In the genomic region with DNA sequence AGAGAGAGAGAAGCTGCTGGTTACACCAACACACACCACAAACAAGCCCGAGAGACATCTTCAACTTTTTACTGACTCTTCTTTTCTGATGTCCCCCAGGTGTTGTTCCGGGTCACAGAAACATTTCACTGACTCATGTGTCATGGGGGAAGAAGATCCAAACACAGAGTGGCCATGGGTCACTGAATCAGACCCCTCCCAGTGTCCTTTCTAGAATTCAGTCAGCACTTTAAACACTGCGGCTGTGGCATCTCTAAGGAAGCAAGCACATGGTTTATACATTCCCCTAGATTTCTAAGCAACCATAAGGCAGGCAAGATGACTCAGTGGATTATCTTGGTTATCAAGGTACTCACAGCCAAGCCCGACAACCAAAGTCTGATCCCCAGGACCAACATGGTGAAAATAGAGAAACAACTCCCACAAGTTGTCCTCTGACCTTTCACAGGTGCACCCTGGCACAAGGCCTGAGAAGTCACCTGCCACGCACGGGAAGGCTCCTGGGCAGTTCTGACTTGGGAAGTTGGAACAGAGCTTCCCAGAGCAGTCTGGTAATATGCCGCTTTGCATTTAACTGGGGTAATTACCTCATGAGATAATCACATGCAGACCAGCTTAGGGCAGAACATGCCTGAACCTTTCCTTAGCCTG, we compare ENCODE assay signal across 26 mouse cellular contexts. TPM values are rescaled to one million over a fixed set of nuclear protein-coding genes. Genes with fewer than 3 reads are reported as not detected.
DNase-seq lines count a peak whose midpoint lies in the region; ATAC-seq and TF ChIP-seq lines count a peak whose summit lies in the region.
"Had no signal": no experiment of that assay in that cellular context is flagged by ENCODE, and none has a peak within 500 bp of the region (broad histone marks: within the 10 kb centered on the region; RNA-seq: fewer than 3 reads in every experiment).

No protein-coding gene starts in this region.

- H3K9ac ChIP-seq in ES-Bruce4 (ENCODE audit: low read depth, poor library complexity, severe bottlenecking): no peak overlapping the region
- H3K9ac ChIP-seq in kidney, embryonic 16.5 days (replicated peaks; ENCODE audit: low read length): no peak overlapping the region
- no peak overlapping the region for H3K9ac ChIP-seq in hindbrain, embryonic 12.5 days
- H3K9ac ChIP-seq: embryonic facial prominence, embryonic 13.5 days; forebrain, embryonic 12.5 days; liver, embryonic 13.5 days; midbrain, embryonic 12.5 days had no signal

- H3K9me3 ChIP-seq in ES-Bruce4 (replicated peaks; ENCODE audit: control insufficient read depth, insufficient read depth, low read length, poor library complexity, severe bottlenecking): no peaks in the 10 kb centered on the region
- H3K9me3 ChIP-seq in kidney, embryonic 16.5 days (ENCODE audit: low read length): no peaks in the 10 kb centered on the region
- H3K9me3 ChIP-seq in hindbrain, embryonic 12.5 days (replicated peaks): no peaks in the 10 kb centered on the region
- H3K9me3 ChIP-seq: embryonic facial prominence, embryonic 13.5 days; forebrain, embryonic 12.5 days; liver, embryonic 13.5 days; midbrain, embryonic 12.5 days had no signal

- peak; percentile 71 for DNase-seq in kidney, adult 18-20 months
- DNase-seq in kidney, postnatal 4 days: peak; percentile 42 to 49
- DNase-seq in frontal cortex, adult 2 months (ENCODE audit: extremely low spot score in 1 of 2, low spot score in 1 of 2): no peak
- no peak for DNase-seq in gastrocnemius, postnatal 10 days
- DNase-seq in right cerebral cortex, postnatal 4 days: no peak
- DNase-seq: adrenal gland, postnatal 10 days; B cell, adult 2 months; cerebellum, adult 8-10 months; cerebellum, postnatal 36 days; embryo, embryonic 11 days; gastrocnemius, adult 2 months; heart, adult 11 months; liver, embryonic 13.5 days; lung, adult 2 months; lung, postnatal 14 days; thymus, postnatal 36 days had no signal

- no peak overlapping the region for H3K4me2 ChIP-seq in kidney, embryonic 16.5 days (replicated peaks; ENCODE audit: low read depth, low read length)
- no peak overlapping the region for H3K4me2 ChIP-seq in hindbrain, embryonic 12.5 days (replicated peaks)
- H3K4me2 ChIP-seq: embryonic facial prominence, embryonic 13.5 days; forebrain, embryonic 12.5 days; heart, embryonic 11.5 days; liver, embryonic 13.5 days; midbrain, embryonic 12.5 days had no signal

- H3K36me3 ChIP-seq in ES-Bruce4 (ENCODE audit: control insufficient read depth, insufficient read depth, low read length, poor library complexity, severe bottlenecking): peaks cover 28% of the 10 kb centered on the region
- no peaks in the 10 kb centered on the region for H3K36me3 ChIP-seq in kidney, embryonic 16.5 days (ENCODE audit: insufficient read depth, low read length)
- no peaks in the 10 kb centered on the region for H3K36me3 ChIP-seq in hindbrain, embryonic 12.5 days
- H3K36me3 ChIP-seq: embryonic facial prominence, embryonic 13.5 days; forebrain, embryonic 12.5 days; liver, embryonic 13.5 days; midbrain, embryonic 12.5 days had no signal

- TF ChIP-seq EP300 in ES-Bruce4 (IDR thresholded peaks at IDR 0.05; ENCODE audit: insufficient read depth, low read depth, low read length): no peak

- peaks cover 12% of the 10 kb centered on the region for H3K4me1 ChIP-seq in ES-Bruce4 (ENCODE audit: control insufficient read depth, insufficient read depth, low read length)
- H3K4me1 ChIP-seq in kidney, embryonic 16.5 days (ENCODE audit: insufficient read depth, low read length): peaks cover 47% of the 10 kb centered on the region
- H3K4me1 ChIP-seq in hindbrain, embryonic 12.5 days: no peaks in the 10 kb centered on the region; the same call in 1 of the 2 replicates
- H3K4me1 ChIP-seq: embryonic facial prominence, embryonic 13.5 days; midbrain, embryonic 12.5 days had no signal

- no peaks in the 10 kb centered on the region for H3K27me3 ChIP-seq in ES-Bruce4 (ENCODE audit: control insufficient read depth, insufficient read depth, low read length, poor library complexity, severe bottlenecking)
- H3K27me3 ChIP-seq in kidney, embryonic 16.5 days (ENCODE audit: insufficient read depth, low read length): no peaks in the 10 kb centered on the region
- no peaks in the 10 kb centered on the region for H3K27me3 ChIP-seq in hindbrain, embryonic 12.5 days
- H3K27me3 ChIP-seq: embryonic facial prominence, embryonic 13.5 days; forebrain, embryonic 12.5 days; liver, embryonic 13.5 days; midbrain, embryonic 12.5 days had no signal

- WGBS in kidney, embryonic 16.5 days: 36% methylated on average over 7 of the region's 7 CpGs
- WGBS in hindbrain, embryonic 12.5 days: 80% methylated on average over 7 of the region's 7 CpGs

- no peak overlapping the region for H3K4me3 ChIP-seq in ES-Bruce4 (ENCODE audit: low read depth, low read length)
- no peak overlapping the region for H3K4me3 ChIP-seq in kidney, embryonic 16.5 days (ENCODE audit: low read length)
- no peak overlapping the region for H3K4me3 ChIP-seq in hindbrain, embryonic 12.5 days
- H3K4me3 ChIP-seq: embryonic facial prominence, embryonic 13.5 days; erythroblast, embryonic 14.5 days; forebrain, embryonic 12.5 days; gastrocnemius, adult 2 months; liver, embryonic 13.5 days; midbrain, embryonic 12.5 days had no signal

- peak; percentile 39; the same call in 1 of the 2 replicates for ATAC-seq in kidney, embryonic 16.5 days (ENCODE audit: low FRiP score, low TSS enrichment)
- ATAC-seq in hindbrain, embryonic 12.5 days (ENCODE audit: low FRiP score): no peak
- ATAC-seq: hindbrain, postnatal 0 days had no signal

- TF ChIP-seq CTCF in ES-Bruce4 (IDR thresholded peaks at IDR 0.05; ENCODE audit: low read depth, low read length): no peak

- no peak for TF ChIP-seq POLR2A in ES-Bruce4 (IDR thresholded peaks at IDR 0.05; ENCODE audit: insufficient read depth, low read length)

- H3K27ac ChIP-seq in ES-Bruce4 (ENCODE audit: insufficient read depth, low read length): peak overlapping the region; percentile 36
- peak overlapping the region; percentile 37 for H3K27ac ChIP-seq in kidney, embryonic 16.5 days (ENCODE audit: low read length)
- H3K27ac ChIP-seq in hindbrain, embryonic 12.5 days: no peak overlapping the region
- H3K27ac ChIP-seq: embryonic facial prominence, embryonic 13.5 days; forebrain, embryonic 12.5 days; gastrocnemius, adult 2 months; hindbrain, postnatal 0 days; liver, embryonic 13.5 days; midbrain, embryonic 12.5 days had no signal

RNA-seq across cellular contexts. Expression of gene Oxa1l, which starts 25.5 kb away (rescaled TPM):
- 86.1 and 96.4 TPM in 2 replicates for polyA plus RNA-seq in ES-Bruce4 (2011; ENCODE audit: insufficient read depth, insufficient read length, low read depth, missing spikeins)
- polyA plus RNA-seq in kidney, embryonic 16.5 days (2015; fragmentation: Nextera tagmentation; extraction: Ambion mirVana): 60.2 and 63.7 TPM in 2 replicates
- polyA plus RNA-seq in frontal cortex, adult 2 months (2012; rRNA removed): 76.2 and 76.8 TPM in 2 replicates
- total RNA-seq in gastrocnemius, postnatal 10 days (2021): 10 to 100 TPM; 64.1 to 65.5 TPM
- polyA plus RNA-seq in hindbrain, embryonic 12.5 days (2016; fragmentation: Nextera tagmentation; extraction: Ambion mirVana): 39.2 and 42.2 TPM in 2 replicates

RNA-seq across cellular contexts. Expression of gene Slc7a7, which starts 31.5 kb away (rescaled TPM):
- 46.6 and 47.7 TPM in 2 replicates for polyA plus RNA-seq in ES-Bruce4 (2011; ENCODE audit: insufficient read depth, insufficient read length, low read depth, missing spikeins)
- polyA plus RNA-seq in kidney, embryonic 16.5 days (2015; fragmentation: Nextera tagmentation; extraction: Ambion mirVana): 15.7 and 15.8 TPM in 2 replicates
- polyA plus RNA-seq in frontal cortex, adult 2 months (2012; rRNA removed): 2.9 and 3.3 TPM in 2 replicates
- 1 to 10 TPM; 3.1 to 5.5 TPM for total RNA-seq in gastrocnemius, postnatal 10 days (2021)
- 5.1 and 5.2 TPM in 2 replicates for polyA plus RNA-seq in hindbrain, embryonic 12.5 days (2016; fragmentation: Nextera tagmentation; extraction: Ambion mirVana)

RNA-seq across cellular contexts. Expression of gene Mrpl52, which starts 40.6 kb away (rescaled TPM):
- 114 and 115 TPM in 2 replicates for polyA plus RNA-seq in ES-Bruce4 (2011; ENCODE audit: insufficient read depth, insufficient read length, low read depth, missing spikeins)
- 202 and 227 TPM in 2 replicates for polyA plus RNA-seq in kidney, embryonic 16.5 days (2015; fragmentation: Nextera tagmentation; extraction: Ambion mirVana)
- polyA plus RNA-seq in frontal cortex, adult 2 months (2012; rRNA removed): 137 and 147 TPM in 2 replicates
- total RNA-seq in gastrocnemius, postnatal 10 days (2021): 100 to 1,000 TPM; 141 to 159 TPM
- 239 and 255 TPM in 2 replicates for polyA plus RNA-seq in hindbrain, embryonic 12.5 days (2016; fragmentation: Nextera tagmentation; extraction: Ambion mirVana)

RNA-seq across cellular contexts. Expression of gene Mmp14, which starts 45.3 kb away (rescaled TPM):
- polyA plus RNA-seq in ES-Bruce4 (2011; ENCODE audit: insufficient read depth, insufficient read length, low read depth, missing spikeins): 50.4 and 60.7 TPM in 2 replicates
- polyA plus RNA-seq in kidney, embryonic 16.5 days (2015; fragmentation: Nextera tagmentation; extraction: Ambion mirVana): 152 and 156 TPM in 2 replicates
- 17.3 and 22.0 TPM in 2 replicates for polyA plus RNA-seq in frontal cortex, adult 2 months (2012; rRNA removed)
- 100 to 1,000 TPM; 115 to 167 TPM for total RNA-seq in gastrocnemius, postnatal 10 days (2021)
- polyA plus RNA-seq in hindbrain, embryonic 12.5 days (2016; fragmentation: Nextera tagmentation; extraction: Ambion mirVana): 113 and 117 TPM in 2 replicates
- total RNA-seq: monocyte, adult 5-6 weeks had no signal

Comparison
In these comparisons a context has a peak if more than half of its experiments do, and no peak if none do; other contexts are left out.
1. DNase-seq: peak in kidney, adult 18-20 months (single experiment) and kidney, postnatal 4 days (2 of 2); none in frontal cortex, adult 2 months (0 of 2), gastrocnemius, postnatal 10 days (single experiment) and right cerebral cortex, postnatal 4 days (single experiment).